ENCODE assay signal across 8 mouse cellular contexts in genomic region chr17:32348406-32348805, GRCm38 (mm10). TPM values are rescaled to one million over a fixed set of nuclear protein-coding genes. Genes with fewer than 3 reads are reported as not detected.
A peak's percentile ranks its signal among the peaks of the same experiment; 100 is the strongest.
DNase-seq lines count a peak whose midpoint lies in the region; ATAC-seq lines count a peak whose summit lies in the region.
"Had no signal": no experiment of that assay in that cellular context is flagged by ENCODE, and none has a peak within 500 bp of the region (broad histone marks: within the 10 kb centered on the region; RNA-seq: fewer than 3 reads in every experiment).

No protein-coding gene starts in this region.

- no peak overlapping the region for H3K4me2 ChIP-seq in intestine, embryonic 14.5 days (ENCODE audit: low read length)
- H3K4me2 ChIP-seq in intestine, embryonic 16.5 days (ENCODE audit: low read depth, low read length), result no peak overlapping the region
- peak overlapping the region; percentile 89 for H3K4me2 ChIP-seq in embryonic facial prominence, embryonic 13.5 days
- H3K4me2 ChIP-seq in forebrain, embryonic 13.5 days, result peak overlapping the region; percentile 81
- H3K4me2 ChIP-seq in liver, embryonic 13.5 days, result peak overlapping the region; percentile 90

- WGBS in intestine, embryonic 14.5 days, result 95% methylated on average over 2 of the region's 2 CpGs
- WGBS in intestine, embryonic 16.5 days, result 95% methylated on average over 2 of the region's 2 CpGs
- WGBS in embryonic facial prominence, embryonic 13.5 days, result 85% methylated on average over 2 of the region's 2 CpGs
- WGBS in forebrain, embryonic 13.5 days, result 99% methylated on average over 2 of the region's 2 CpGs
- WGBS in liver, embryonic 13.5 days (ENCODE audit: insufficient replicate concordance), result 73% methylated on average over 2 of the region's 2 CpGs

- no peak for DNase-seq in intestine, embryonic 14.5 days (ENCODE audit: low spot score)
- no peak for DNase-seq in liver, embryonic 13.5 days
- no peak for DNase-seq in spleen, postnatal 14 days (ENCODE audit: low spot score in 2 of 2)
- no peak for DNase-seq in urinary bladder, adult 18-20 months (ENCODE audit: low spot score in 2 of 2)

- peak overlapping the region; percentile 96; the same call in 1 of the 2 replicates for H3K4me3 ChIP-seq in intestine, embryonic 14.5 days (ENCODE audit: low read depth, low read length)
- H3K4me3 ChIP-seq in intestine, embryonic 16.5 days (ENCODE audit: low read length), result no peak overlapping the region
- H3K4me3 ChIP-seq in embryonic facial prominence, embryonic 13.5 days, result no peak overlapping the region
- no peak overlapping the region for H3K4me3 ChIP-seq in forebrain, embryonic 13.5 days
- H3K4me3 ChIP-seq in liver, embryonic 13.5 days (replicated peaks), result peak overlapping the region; percentile 89

- H3K4me1 ChIP-seq in intestine, embryonic 14.5 days (replicated peaks; ENCODE audit: control insufficient read depth, insufficient read depth, low read length), result peaks cover 10% of the 10 kb centered on the region
- 0 out of 2 replicates have a peak, but pooled peaks cover 5% of the 10 kb centered on the region for H3K4me1 ChIP-seq in intestine, embryonic 16.5 days (ENCODE audit: control insufficient read depth, insufficient read depth, low read length)
- H3K4me1 ChIP-seq in embryonic facial prominence, embryonic 13.5 days, result peaks cover 17% of the 10 kb centered on the region
- peaks cover 28% of the 10 kb centered on the region for H3K4me1 ChIP-seq in forebrain, embryonic 13.5 days
- peaks cover 39% of the 10 kb centered on the region for H3K4me1 ChIP-seq in liver, embryonic 13.5 days (replicated peaks)

- H3K9me3 ChIP-seq in intestine, embryonic 14.5 days (ENCODE audit: control insufficient read depth, low read length), result no peaks in the 10 kb centered on the region
- no peaks in the 10 kb centered on the region for H3K9me3 ChIP-seq in intestine, embryonic 16.5 days (ENCODE audit: control insufficient read depth, low read length)
- no peaks in the 10 kb centered on the region for H3K9me3 ChIP-seq in embryonic facial prominence, embryonic 13.5 days
- H3K9me3 ChIP-seq in forebrain, embryonic 13.5 days (replicated peaks), result no peaks in the 10 kb centered on the region
- no peaks in the 10 kb centered on the region for H3K9me3 ChIP-seq in liver, embryonic 13.5 days (replicated peaks)
- H3K9me3 ChIP-seq: G1E had no signal

- H3K27ac ChIP-seq in intestine, embryonic 14.5 days (ENCODE audit: low read depth), result no peak overlapping the region
- no peak overlapping the region for H3K27ac ChIP-seq in intestine, embryonic 16.5 days (ENCODE audit: low read length)
- H3K27ac ChIP-seq in embryonic facial prominence, embryonic 13.5 days, result no peak overlapping the region
- H3K27ac ChIP-seq in forebrain, embryonic 13.5 days, result no peak overlapping the region
- H3K27ac ChIP-seq in liver, embryonic 13.5 days, result peak overlapping the region; percentile 92

- H3K36me3 ChIP-seq in intestine, embryonic 14.5 days (ENCODE audit: control insufficient read depth, insufficient read depth, low read length), result peaks cover 22% of the 10 kb centered on the region
- no peaks in the 10 kb centered on the region for H3K36me3 ChIP-seq in intestine, embryonic 16.5 days (ENCODE audit: control insufficient read depth, insufficient read depth, low read length)
- peaks cover 17% of the 10 kb centered on the region for H3K36me3 ChIP-seq in embryonic facial prominence, embryonic 13.5 days
- H3K36me3 ChIP-seq in forebrain, embryonic 13.5 days (ENCODE audit: poor library complexity, severe bottlenecking), result peaks cover 17% of the 10 kb centered on the region
- H3K36me3 ChIP-seq in liver, embryonic 13.5 days, result peaks cover 15% of the 10 kb centered on the region

- ATAC-seq in intestine, embryonic 14.5 days (replicated peaks; ENCODE audit: low FRiP score, low TSS enrichment, low read depth), result no peak
- no peak for ATAC-seq in intestine, embryonic 16.5 days
- ATAC-seq in embryonic facial prominence, embryonic 13.5 days (ENCODE audit: insufficient number of reproducible peaks, insufficient read depth, low FRiP score, low TSS enrichment, low read depth), result no peak
- ATAC-seq in forebrain, embryonic 13.5 days, result no peak
- no peak for ATAC-seq in liver, embryonic 13.5 days (ENCODE audit: low read depth)

- no peak overlapping the region for H3K9ac ChIP-seq in intestine, embryonic 14.5 days (ENCODE audit: low read length)
- H3K9ac ChIP-seq in intestine, embryonic 16.5 days (ENCODE audit: low read depth, low read length), result no peak overlapping the region
- H3K9ac ChIP-seq in embryonic facial prominence, embryonic 13.5 days, result peak overlapping the region; percentile 86; the same call in 1 of the 2 replicates
- H3K9ac ChIP-seq in forebrain, embryonic 13.5 days, result peak overlapping the region; percentile 83; the same call in 1 of the 2 replicates
- peak overlapping the region; percentile 82 for H3K9ac ChIP-seq in liver, embryonic 13.5 days

- no peaks in the 10 kb centered on the region for H3K27me3 ChIP-seq in intestine, embryonic 14.5 days (replicated peaks; ENCODE audit: control insufficient read depth, insufficient read depth, low read length)
- H3K27me3 ChIP-seq in intestine, embryonic 16.5 days (replicated peaks; ENCODE audit: control insufficient read depth, insufficient read depth, low read length), result no peaks in the 10 kb centered on the region
- no peaks in the 10 kb centered on the region for H3K27me3 ChIP-seq in embryonic facial prominence, embryonic 13.5 days
- no peaks in the 10 kb centered on the region for H3K27me3 ChIP-seq in forebrain, embryonic 13.5 days
- H3K27me3 ChIP-seq in liver, embryonic 13.5 days, result no peaks in the 10 kb centered on the region

RNA-seq across cellular contexts. Expression of gene Akap8l, which starts 2.0 kb away (rescaled TPM):
- polyA plus RNA-seq in intestine, embryonic 14.5 days (2014; fragmentation: Nextera tagmentation; extraction: Ambion mirVana), result 64.4 and 79.0 TPM in 2 replicates
- 66.3 and 73.0 TPM in 2 replicates for polyA plus RNA-seq in intestine, embryonic 16.5 days (2015; fragmentation: Nextera tagmentation; extraction: Ambion mirVana)
- 110 and 113 TPM in 2 replicates for polyA plus RNA-seq in embryonic facial prominence, embryonic 13.5 days (2015; fragmentation: Nextera tagmentation; extraction: Ambion mirVana)
- polyA plus RNA-seq in forebrain, embryonic 13.5 days (2015; fragmentation: Nextera tagmentation; extraction: Ambion mirVana), result 113 and 119 TPM in 2 replicates
- polyA plus RNA-seq in liver, embryonic 13.5 days (2015; fragmentation: Nextera tagmentation; extraction: Ambion mirVana), result 35.4 and 36.9 TPM in 2 replicates

RNA-seq across cellular contexts. Expression of gene Akap8, which starts 27.4 kb away (rescaled TPM):
- 51.8 and 57.2 TPM in 2 replicates for polyA plus RNA-seq in intestine, embryonic 14.5 days (2014; fragmentation: Nextera tagmentation; extraction: Ambion mirVana)
- polyA plus RNA-seq in intestine, embryonic 16.5 days (2015; fragmentation: Nextera tagmentation; extraction: Ambion mirVana), result 75.0 and 75.7 TPM in 2 replicates
- polyA plus RNA-seq in embryonic facial prominence, embryonic 13.5 days (2015; fragmentation: Nextera tagmentation; extraction: Ambion mirVana), result 120 and 123 TPM in 2 replicates
- polyA plus RNA-seq in forebrain, embryonic 13.5 days (2015; fragmentation: Nextera tagmentation; extraction: Ambion mirVana), result 112 and 114 TPM in 2 replicates
- 40.5 and 47.9 TPM in 2 replicates for polyA plus RNA-seq in liver, embryonic 13.5 days (2015; fragmentation: Nextera tagmentation; extraction: Ambion mirVana)

RNA-seq across cellular contexts. Expression of gene Wiz, which starts 40.8 kb away (rescaled TPM):
- polyA plus RNA-seq in intestine, embryonic 14.5 days (2014; fragmentation: Nextera tagmentation; extraction: Ambion mirVana), result 30.8 and 32.3 TPM in 2 replicates
- 17.5 and 18.9 TPM in 2 replicates for polyA plus RNA-seq in intestine, embryonic 16.5 days (2015; fragmentation: Nextera tagmentation; extraction: Ambion mirVana)
- 25.3 and 28.7 TPM in 2 replicates for polyA plus RNA-seq in embryonic facial prominence, embryonic 13.5 days (2015; fragmentation: Nextera tagmentation; extraction: Ambion mirVana)
- 26.6 and 27.7 TPM in 2 replicates for polyA plus RNA-seq in forebrain, embryonic 13.5 days (2015; fragmentation: Nextera tagmentation; extraction: Ambion mirVana)
- polyA plus RNA-seq in liver, embryonic 13.5 days (2015; fragmentation: Nextera tagmentation; extraction: Ambion mirVana), result 5.8 and 6.8 TPM in 2 replicates

RNA-seq across cellular contexts. Expression of gene Rasal3, which starts 55.0 kb away (rescaled TPM):
- 2.1 and 2.2 TPM in 2 replicates for polyA plus RNA-seq in intestine, embryonic 14.5 days (2014; fragmentation: Nextera tagmentation; extraction: Ambion mirVana)
- polyA plus RNA-seq in intestine, embryonic 16.5 days (2015; fragmentation: Nextera tagmentation; extraction: Ambion mirVana), result 1.4 and 2.0 TPM in 2 replicates
- 1.2 and 1.5 TPM in 2 replicates for polyA plus RNA-seq in embryonic facial prominence, embryonic 13.5 days (2015; fragmentation: Nextera tagmentation; extraction: Ambion mirVana)
- 0.26 and 0.32 TPM in 2 replicates for polyA plus RNA-seq in forebrain, embryonic 13.5 days (2015; fragmentation: Nextera tagmentation; extraction: Ambion mirVana)
- 3.5 and 3.6 TPM in 2 replicates for polyA plus RNA-seq in liver, embryonic 13.5 days (2015; fragmentation: Nextera tagmentation; extraction: Ambion mirVana)

Comparison
In these comparisons a context has a peak if more than half of its experiments do, and no peak if none do; other contexts are left out.
1. H3K4me3 ChIP-seq: peak in intestine, embryonic 14.5 days (single experiment) and liver, embryonic 13.5 days (single experiment); none in intestine, embryonic 16.5 days (single experiment), embryonic facial prominence, embryonic 13.5 days (single experiment) and forebrain, embryonic 13.5 days (single experiment).
2. H3K4me2 ChIP-seq: peak in embryonic facial prominence, embryonic 13.5 days (single experiment), forebrain, embryonic 13.5 days (single experiment) and liver, embryonic 13.5 days (single experiment); none in intestine, embryonic 14.5 days (single experiment) and intestine, embryonic 16.5 days (single experiment).
3. H3K9ac ChIP-seq: peak in embryonic facial prominence, embryonic 13.5 days (single experiment), forebrain, embryonic 13.5 days (single experiment) and liver, embryonic 13.5 days (single experiment); none in intestine, embryonic 14.5 days (single experiment) and intestine, embryonic 16.5 days (single experiment).